Mouse (Mus musculus) layer of hippocampus, postnatal 25 days (tissue): ENCODE measurements at regions not wholly inside any gene's neighbourhood (a gene's known extent, or its start where the extent isn't known, plus 50 kb on each side); places are given as distances from the start of the nearest gene placed in this dataset.
"Not testable (repeated sequence)": the region's sequence is repeated elsewhere in the genome, so short reads cannot be mapped to it uniquely, and the experiment has no call there.

Source experiments
- DNase-seq, 2 experiments: peaks; one replicate each; pipeline ENCODE4 v3.0.0; 2022; ENCODE audit warnings: mixed read lengths in 2 of 2, low spot score in 1 of 2; ENCODE audit errors: extremely low spot score in 1 of 2

DNA sequence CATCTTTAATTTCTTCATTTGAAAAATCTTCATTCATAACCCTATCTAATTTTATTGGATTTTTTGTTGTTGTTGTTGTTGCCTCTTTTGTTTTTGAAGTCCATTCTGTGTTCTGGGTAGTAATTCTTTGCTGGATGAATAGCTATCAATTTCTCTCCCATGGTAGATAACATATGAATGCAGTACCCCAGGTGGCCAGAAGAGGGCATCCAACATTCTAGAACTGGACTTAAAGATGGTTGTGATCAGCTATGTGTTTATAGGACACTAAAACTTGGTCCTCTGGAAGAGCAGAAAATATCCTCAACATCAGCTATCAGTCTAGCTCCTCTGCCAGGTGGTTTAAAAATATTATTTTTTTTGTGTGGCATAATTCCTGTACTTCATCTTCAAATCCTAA, 73.0 kb downstream of the Prl2c3 start:
- peak in 1 of 2 experiments; percentile 12 for DNase-seq

DNA sequence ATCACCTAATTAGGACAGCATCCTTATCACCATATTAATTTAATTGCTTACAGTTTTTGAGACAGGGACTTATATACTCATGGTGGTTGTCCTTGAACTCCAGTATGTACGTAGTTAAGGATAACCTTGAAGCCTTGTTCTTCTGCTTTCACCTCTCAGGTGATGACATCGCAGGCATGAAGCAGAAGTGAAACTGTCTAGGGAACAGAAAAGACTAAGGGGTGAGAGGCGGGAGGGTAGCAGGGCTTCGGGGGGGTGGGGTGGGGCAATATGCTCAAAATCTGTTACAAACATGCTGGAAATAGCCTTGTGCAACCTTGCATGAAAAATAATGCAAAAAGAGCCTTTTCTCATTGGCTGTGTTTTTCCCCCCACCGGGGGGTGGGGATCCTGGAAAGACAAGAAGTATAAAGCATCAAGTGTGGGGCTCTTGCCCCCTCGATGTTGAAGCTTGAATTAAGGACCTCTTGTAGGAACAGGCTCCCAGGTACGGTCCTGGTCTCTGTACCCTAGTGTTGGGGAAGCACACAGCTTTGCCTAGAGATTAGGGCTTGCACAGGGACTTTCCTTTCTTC, 81.8 kb downstream of the Prl2c3 start:
- DNase-seq: not testable (repeated sequence)

DNA sequence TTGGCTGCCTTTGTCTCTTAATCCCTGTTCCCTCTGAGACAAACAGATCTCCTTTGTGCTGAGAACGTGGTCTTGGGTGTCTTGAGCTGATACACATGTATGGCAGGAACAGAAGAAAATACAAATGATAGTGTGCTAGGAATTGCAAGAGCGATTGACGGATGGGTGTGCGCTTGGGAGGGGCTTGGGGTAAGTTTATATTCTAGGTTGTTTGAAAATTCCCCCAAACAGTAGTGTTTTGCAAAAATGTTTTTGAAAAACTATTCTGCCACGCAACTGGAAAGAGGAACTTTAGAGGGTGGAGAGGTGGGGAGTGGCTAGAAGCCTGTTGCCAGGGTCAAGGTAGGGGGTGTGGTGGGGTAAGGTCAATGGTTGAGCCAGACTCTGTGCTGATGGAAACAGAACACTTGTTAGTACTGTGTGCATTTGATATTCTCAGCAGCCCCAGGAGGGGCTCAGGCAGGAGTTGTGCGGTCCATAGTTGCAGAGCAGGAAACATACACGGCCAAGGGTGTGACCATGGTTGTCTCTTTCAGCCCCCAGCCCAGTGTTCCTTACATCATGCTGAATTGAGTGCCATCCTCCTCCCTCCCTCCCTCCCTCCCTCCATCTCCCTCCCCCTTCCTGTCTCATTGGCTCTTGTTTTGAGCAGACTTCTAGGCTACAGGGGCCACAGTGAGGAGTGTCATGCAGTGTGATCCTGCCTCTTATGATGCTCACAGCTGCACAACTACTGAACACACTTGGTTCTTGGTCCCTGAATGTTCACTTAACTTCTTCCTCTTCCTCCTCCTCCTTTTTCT, 88.2 kb downstream of the Prl2c3 start:
- no peak for DNase-seq

DNA sequence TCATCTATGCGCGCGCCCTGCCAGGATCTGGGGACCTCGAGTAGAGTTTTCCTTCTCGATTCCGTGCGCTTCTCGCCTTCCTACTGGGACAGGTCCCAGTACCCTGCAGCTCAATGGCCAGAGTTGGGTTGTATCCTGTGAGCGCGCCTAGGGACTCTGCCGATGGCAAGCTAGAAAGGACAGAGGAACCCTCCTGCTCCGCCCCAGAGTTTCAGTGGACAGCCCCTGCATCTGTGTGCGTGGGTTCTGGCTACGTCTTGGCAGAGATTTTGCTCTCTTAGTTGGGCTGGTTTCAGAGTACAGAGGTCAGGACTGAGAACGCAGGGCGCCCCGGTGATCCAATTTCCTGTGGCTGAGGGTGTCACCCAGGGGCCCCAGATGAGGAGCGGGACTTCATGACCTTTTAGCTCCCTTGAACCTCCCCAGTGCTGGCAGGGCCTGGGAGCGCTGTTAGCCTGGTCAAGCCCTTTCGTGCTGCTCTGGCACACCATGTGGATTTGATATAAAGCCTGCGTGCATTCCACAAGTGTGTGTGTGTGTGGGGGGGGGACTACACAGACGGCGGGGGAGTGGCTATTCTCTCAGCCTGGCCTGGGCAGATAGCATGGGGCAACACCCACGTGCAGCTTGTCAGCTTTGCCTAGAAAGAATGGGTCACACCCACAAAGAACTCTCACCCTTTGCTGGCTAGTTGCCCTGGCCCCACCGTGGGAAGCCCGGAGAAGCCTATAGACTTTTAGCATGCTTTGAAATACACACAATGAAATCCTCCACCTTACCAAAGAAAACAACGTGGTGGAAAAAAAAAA, 96.9 kb downstream of the Prl2c3 start:
- DNase-seq: not testable (repeated sequence)

DNA sequence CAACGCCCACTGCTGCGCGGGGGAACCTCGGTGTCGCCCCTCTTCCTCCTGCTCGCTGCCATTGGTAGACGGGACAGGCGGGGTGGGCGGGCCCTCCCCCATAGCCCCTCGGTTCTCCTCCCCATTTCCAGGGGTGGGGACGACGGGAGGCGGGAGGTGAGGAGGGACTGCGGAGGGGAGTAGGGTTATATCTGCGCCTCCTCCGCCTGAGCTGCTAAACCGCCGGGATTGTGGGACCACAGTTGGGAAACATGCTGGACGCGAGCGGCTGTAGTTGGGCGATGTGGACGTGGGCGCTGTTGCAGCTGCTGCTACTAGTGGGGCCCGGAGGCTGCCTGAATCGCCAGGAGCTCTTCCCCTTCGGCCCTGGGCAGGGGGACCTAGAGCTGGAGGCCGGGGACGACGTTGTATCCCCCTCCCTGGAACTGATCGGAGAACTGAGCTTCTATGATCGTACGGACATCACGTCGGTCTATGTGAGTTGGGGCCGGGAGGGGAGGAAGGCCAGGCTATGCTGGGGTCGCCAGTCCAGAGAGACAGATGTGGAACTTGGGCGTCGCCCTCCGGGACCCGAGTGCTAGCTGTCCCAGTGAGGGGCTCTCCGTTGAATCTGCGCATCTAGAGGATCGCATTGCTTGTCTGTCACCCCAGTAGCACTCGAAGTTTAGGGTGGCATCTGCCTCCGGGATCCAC, 97.6 kb downstream of the Prl2c3 start:
- DNase-seq: not testable (repeated sequence)

DNA sequence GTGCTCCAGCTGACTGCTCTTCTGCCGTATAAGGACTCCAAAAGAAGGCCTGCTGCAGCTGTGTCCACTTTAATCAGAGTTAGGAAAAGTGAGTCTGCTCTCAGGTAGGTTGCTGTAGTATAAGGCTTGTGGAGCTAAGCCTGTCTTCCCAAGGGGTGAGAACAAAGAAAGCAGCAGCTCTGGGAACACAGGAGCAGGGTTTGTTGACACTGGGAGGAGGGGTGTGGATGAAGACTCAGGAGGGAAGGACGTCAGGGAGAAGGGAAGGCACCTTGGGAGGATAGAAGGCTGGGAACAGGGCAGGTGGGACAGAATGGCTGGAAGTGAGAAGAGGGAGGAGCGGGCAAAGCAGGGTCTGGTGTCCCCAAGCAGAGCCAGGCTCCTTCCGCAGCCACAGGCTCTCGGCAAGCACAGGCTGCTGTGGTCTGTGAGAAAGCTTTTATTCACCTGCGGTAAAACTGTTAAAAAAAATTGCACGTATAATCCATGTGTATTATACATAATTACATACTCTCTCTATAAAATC, 106.2 kb downstream of the Prl2c3 start:
- DNase-seq: not testable (repeated sequence)

DNA sequence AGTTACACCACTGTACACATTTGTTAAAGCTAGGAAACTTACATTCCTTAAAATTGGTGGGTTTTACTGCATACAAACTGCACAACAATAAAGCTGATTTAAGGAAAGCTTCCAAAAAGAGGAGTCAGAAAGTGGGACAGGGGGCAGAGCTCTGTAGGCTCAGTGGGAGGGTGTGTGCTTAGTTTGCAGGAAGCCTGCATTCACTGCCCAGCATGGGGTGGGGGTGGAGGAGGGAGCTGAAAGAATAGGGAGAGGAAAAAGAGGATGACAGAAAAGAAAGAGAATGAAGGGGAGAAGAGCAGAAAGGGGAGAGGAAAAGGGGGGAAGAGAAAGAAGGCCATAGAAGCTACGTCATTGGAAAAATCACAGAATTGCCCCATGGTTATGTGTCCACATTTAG, 111.1 kb downstream of the Prl2c3 start:
- not testable (repeated sequence) for DNase-seq

DNA sequence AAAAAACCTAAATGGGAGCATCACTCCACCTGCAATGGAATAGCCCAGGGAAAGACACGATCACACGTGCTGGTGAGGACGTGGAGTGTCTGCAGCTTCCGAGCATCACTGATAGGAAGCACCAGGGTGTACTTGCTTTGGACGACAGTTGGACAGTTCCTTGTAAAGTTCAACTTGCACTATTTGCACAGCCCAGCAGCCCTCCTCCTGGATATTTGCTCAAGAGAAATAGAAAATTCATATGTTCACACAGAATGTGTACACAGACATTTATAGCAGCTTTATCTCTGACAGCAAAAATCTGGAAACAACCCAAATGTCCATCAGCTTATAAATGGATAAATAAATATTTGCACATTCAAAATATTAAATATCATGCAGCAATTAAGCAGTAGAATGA, 111.7 kb downstream of the Prl2c3 start:
- DNase-seq: not testable (repeated sequence)

DNA sequence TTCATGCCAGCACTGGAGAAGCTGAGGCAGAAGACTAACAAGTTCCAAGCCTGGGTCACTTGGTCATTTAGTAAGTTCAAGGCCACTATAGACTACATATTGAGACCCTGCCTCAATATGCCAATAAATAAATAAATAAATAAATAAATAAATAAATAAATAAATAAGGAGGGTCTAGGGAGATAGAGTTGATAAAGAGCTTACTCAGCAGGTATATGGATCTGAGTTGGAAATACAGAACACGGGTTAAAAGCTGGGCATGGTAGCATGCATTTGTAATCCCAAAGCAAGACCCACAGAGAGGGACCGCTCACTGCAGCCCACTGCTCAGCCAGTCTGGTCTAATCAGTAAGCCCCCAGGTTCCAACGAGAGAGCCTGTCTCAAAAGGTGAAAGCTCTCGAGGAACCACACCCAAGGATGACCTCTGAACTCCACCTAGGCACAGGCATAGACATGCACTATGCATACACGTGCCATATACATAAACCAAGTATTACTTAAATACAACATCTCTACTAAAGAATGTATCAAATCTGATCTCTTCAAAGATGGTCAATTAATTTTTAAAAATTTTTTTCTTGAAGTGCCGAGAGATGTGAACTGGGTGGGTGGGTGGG, 115.4 kb downstream of the Ero1lb start:
- not testable (repeated sequence) for DNase-seq

DNA sequence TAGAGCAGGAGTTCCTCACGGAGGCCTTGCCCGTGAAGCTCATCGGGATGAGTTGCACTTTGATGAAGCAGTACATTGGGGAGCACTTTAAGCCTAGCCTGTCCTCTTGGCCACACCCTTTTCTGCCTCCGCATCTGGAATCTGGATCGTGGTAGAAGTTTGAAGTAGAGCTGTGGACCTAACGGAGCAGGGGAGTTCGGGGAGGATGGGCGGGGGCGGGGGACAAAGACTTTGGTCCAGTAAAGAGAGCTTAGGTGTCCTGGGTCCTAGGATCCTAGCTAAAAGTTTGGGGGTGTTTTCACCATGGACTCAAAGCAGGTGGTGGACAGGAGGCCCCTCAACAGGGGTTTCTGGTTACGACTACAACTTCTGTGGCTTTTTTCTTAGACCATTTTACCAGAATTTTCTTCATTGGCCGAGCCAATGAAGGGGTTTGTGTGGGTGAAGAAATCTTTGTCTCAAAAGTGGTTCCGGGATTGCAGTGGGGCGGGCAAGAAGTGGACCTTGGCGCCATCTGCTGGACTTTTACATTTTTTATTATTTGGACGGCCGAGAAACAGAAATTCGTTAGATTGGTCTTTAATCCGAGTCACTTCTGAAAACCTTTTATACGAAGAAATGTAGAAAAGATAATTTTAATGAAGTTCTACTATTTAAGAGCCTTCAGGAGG, 114.7 kb downstream of the Ero1lb start:
- DNase-seq: peak; percentile 32 to 60

DNA sequence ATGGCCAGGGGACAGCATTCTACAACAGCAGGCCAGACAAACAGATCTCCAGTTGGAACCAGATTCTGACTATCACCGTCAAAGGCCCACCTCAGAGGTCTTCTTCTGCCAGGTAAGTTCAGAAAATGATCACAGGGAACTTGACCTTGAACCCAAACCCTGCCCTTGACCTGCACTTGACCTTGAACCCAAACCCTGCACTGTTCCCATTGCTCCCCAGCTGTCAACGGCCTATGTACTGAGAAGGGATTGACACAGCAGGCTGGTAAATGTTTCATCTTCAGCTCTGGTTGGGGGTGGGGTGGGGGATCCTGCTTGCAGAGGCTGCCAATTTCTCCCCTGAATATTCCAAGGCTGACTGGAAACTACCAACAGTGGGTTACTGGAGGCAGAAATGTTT, 111.7 kb downstream of the Ero1lb start:
- DNase-seq: no peak

DNA sequence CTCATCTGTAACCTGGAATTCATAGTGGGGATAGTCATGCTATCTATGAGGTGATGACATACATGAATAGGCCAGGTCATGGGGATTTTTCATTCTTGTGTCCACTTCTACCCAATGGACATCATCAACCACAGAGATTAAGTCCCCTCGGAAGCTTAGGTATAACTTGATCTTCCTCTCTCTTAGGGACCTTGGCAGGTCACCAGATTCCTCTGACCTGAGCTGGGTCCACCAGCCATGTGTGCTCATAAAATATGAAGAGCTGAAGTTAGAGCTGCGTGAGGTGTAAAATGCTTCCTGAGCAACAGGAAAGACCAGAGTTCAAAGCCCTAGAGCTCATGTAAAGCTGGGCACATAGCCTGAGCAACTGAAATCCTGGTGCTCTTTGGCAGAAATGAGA, 105.3 kb downstream of the Ero1lb start:
- not testable (repeated sequence) for DNase-seq

DNA sequence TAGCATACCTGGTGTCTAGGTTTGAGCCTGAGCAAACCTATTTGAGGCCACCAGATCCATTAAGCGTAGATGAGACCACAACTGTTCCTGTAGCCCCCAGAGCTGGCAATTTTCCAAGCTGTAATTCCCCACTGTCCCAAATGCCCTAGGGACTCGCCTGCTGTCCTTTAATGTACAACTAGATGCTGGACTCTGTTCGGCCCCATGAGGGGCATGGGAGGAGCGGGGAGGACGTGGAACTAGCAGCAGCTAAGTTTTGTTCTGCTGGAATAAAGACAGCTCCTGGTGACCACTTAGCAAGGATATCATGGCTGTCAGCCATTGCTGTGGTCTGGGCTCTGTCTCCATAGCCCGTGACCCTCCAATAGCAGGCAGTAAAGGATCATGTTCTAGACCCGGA, 103.1 kb downstream of the Ero1lb start:
- not testable (repeated sequence) for DNase-seq

DNA sequence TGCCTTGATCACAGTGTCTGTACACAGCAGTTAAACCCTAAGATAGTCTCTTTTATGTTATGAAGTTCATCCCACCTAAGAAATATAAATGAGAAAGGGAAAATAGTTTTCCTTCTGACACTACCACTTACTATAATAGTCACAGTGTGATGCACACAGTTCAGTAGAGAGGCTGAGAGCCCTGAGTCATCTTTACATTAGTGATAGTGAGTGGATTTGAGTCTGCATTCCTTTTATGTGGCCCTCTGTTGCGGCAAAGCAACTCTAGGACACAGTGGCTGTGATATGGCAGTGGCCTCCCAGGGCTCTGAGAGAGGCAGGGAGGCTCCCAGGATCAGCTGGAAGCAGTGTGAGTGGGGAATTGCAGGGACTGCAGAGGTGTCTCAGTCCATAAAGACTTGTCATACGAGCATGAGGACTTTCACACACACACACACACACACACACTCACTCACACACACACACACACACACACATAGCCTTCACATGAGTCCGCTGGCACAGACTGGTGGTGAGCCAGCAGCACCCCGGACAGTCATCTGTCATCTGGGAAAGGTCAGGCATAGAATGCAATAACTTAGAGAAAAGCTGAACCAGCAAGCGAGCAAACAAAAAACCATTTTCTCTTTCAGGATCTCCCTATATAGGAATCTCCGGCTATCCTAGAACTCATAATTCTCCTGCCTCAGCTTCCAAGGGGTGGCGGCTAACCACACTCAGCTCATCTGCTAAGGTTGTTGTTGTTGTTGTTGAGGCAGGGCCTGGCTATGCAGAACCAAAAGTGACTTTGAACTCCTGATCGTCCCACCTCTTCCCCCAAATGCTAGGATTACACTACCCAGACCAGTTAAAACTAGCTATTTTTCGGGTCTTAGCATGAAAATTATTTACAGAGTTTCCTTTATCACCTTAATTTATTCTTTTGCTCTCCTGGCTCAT, 102.3 kb downstream of the Ero1lb start:
- DNase-seq: not testable (repeated sequence)

DNA sequence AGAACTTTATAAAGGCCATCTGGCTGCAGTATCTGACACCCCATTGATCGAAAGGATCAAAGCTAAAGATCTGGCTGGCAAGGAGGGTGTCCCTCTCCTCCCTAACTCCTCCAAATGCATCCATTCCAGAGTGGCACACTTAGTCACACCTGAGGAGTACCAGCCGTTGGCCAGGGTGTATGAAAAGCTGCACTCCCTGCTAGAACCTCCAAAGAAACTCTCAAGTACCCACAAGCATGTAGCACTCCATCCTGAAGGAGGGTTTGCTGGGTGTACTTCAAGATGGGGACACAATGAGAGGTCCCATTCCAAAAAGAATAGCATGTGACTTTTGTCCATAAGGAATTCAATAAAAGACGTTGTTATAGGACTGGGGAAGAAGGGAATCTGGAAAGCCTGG, 100.4 kb downstream of the Ero1lb start:
- DNase-seq: not testable (repeated sequence)
